Mouse (Mus musculus) forebrain, embryonic 15.5 days (tissue): Measurements from ENCODE around the gene Tbc1d8b. TPM values are rescaled to one million over a fixed set of nuclear protein-coding genes. Genes with fewer than 3 reads are reported as not detected.
"Not testable (repeated sequence)": the region's sequence is repeated elsewhere in the genome, so short reads cannot be mapped to it uniquely, and the experiment has no call there.

Experiments used
- ATAC-seq: fragments of 200-750 bp; cut with Nextera tagmentation; replicated peaks from 2 replicates; pipeline ENCODE4 v1.8.0; 2017; ENCODE audit warnings: mild to moderate bottlenecking, moderate TSS enrichment, moderate library complexity
- H3K27ac ChIP-seq: fragments of 300-500 bp; sonication (generic); replicated peaks from 2 replicates; pipeline ENCODE4 v1.5.1; 2015; ENCODE audit warnings: mild to moderate bottlenecking, inconsistent platforms
- H3K27me3 ChIP-seq: fragments of 300-500 bp; sonication (generic); 2 replicates; pipeline ENCODE4 v1.6.1; 2015; ENCODE audit warnings: inconsistent platforms
- H3K36me3 ChIP-seq: fragments of 300-500 bp; sonication (generic); 2 replicates; pipeline ENCODE4 v1.6.1; 2015; ENCODE audit warnings: mild to moderate bottlenecking, inconsistent platforms
- H3K4me1 ChIP-seq: fragments of 300-500 bp; sonication (generic); 2 replicates; pipeline ENCODE4 v1.6.1; 2015; ENCODE audit warnings: inconsistent platforms
- H3K4me2 ChIP-seq: fragments of 300-500 bp; sonication (generic); replicated peaks from 2 replicates; pipeline ENCODE4 v1.6.1; 2015; ENCODE audit warnings: mild to moderate bottlenecking, inconsistent platforms
- H3K4me3 ChIP-seq: fragments of 300-500 bp; sonication (generic); 2 replicates; pipeline ENCODE4 v1.5.1; 2015; ENCODE audit warnings: mild to moderate bottlenecking, inconsistent platforms
- H3K9ac ChIP-seq: fragments of 300-500 bp; sonication (generic); replicated peaks from 2 replicates; pipeline ENCODE4 v1.6.1; 2015; ENCODE audit warnings: mild to moderate bottlenecking, inconsistent platforms
- H3K9me3 ChIP-seq: fragments of 300-500 bp; sonication (generic); 2 replicates; pipeline ENCODE4 v1.6.1; 2016; ENCODE audit warnings: inconsistent platforms
- WGBS: fragments of 180-500 bp; shearing (Covaris S2); methylation state at CpG from one replicate; pipeline ENCODE4 v1.1.7; 2015; ENCODE audit warnings: mixed read lengths; 5-methylcytosine and 5-hydroxymethylcytosine counted together
- polyA plus RNA-seq: library from polyadenylated mRNA; unstranded; fragments of >200 nt; fragmentation: Nextera tagmentation; extraction: Ambion mirVana; gene quantifications from 2 replicates; pipeline ENCODE4 v1.2.1, GENCODE M21; 2015

Gene Tbc1d8b
- polyA plus RNA-seq, 1 experiment from 2014 or later = 1.0 TPM

- no peaks in the 10 kb centered on the region for H3K9me3 ChIP-seq
- ATAC-seq = no peak
- no peaks in the 10 kb centered on the region for H3K36me3 ChIP-seq
- WGBS = 90% methylated on average over 5 of the region's 5 CpGs
- no peak overlapping the region for H3K4me3 ChIP-seq
- no peak overlapping the region for H3K27ac ChIP-seq
- no peak overlapping the region for H3K4me2 ChIP-seq
- H3K9ac ChIP-seq = no peak overlapping the region
- H3K27me3 ChIP-seq = no peaks in the 10 kb centered on the region
- no peaks in the 10 kb centered on the region for H3K4me1 ChIP-seq
These were observed 52.3 kb downstream of the Tbc1d8b start for GRCm38 (mm10) chrX:139737066-139737465.

- no peaks in the 10 kb centered on the region for H3K4me1 ChIP-seq
- no peaks in the 10 kb centered on the region for H3K36me3 ChIP-seq
- H3K4me3 ChIP-seq = no peak overlapping the region
- no peaks in the 10 kb centered on the region for H3K27me3 ChIP-seq
- H3K9me3 ChIP-seq = no peaks in the 10 kb centered on the region
- ATAC-seq = no peak
- H3K27ac ChIP-seq = no peak overlapping the region
- WGBS = 0% methylated on average over 1 of the region's 1 CpGs
- no peak overlapping the region for H3K4me2 ChIP-seq
- no peak overlapping the region for H3K9ac ChIP-seq
These were observed 67.1 kb downstream of the Tbc1d8b start for GRCm38 (mm10) chrX:139751855-139752254.

GRCm38 (mm10) chrX:139758634-139759033, 73.8 kb downstream of the Tbc1d8b start:
- ATAC-seq, H3K27me3 ChIP-seq: not testable (repeated sequence)

GRCm38 (mm10) chrX:139762546-139762945, 77.8 kb downstream of the Tbc1d8b start:
- Histone ChIP-seq H3K9me3 (no peaks in the 10 kb centered on the region), H3K4me3 (no peak overlapping the region), H3K9ac (no peak overlapping the region), H3K27me3 (no peaks in the 10 kb centered on the region), H3K4me2 (no peak overlapping the region), H3K27ac (no peak overlapping the region), H3K36me3 (no peaks in the 10 kb centered on the region), H3K4me1 (no peaks in the 10 kb centered on the region)
- no peak for ATAC-seq
- 83% methylated on average over 2 of the region's 2 CpGs for WGBS

More at GRCm38 (mm10) chrX:139758634-139759033, 73.8 kb downstream of the Tbc1d8b start:
- H3K9ac ChIP-seq, H3K4me2 ChIP-seq, H3K9me3 ChIP-seq, H3K4me3 ChIP-seq, H3K36me3 ChIP-seq, H3K27ac ChIP-seq, H3K4me1 ChIP-seq: not testable (repeated sequence)
- 79% methylated on average over 3 of the region's 3 CpGs for WGBS

GRCm38 (mm10) chrX:139769975-139770637, 85.3 kb downstream of the Tbc1d8b start:
- H3K4me3 ChIP-seq = no peak overlapping the region
- ATAC-seq = no peak
- no peak overlapping the region for H3K27ac ChIP-seq
- 70% methylated on average over 13 of the region's 13 CpGs for WGBS
- H3K4me2 ChIP-seq = no peak overlapping the region
- H3K9me3 ChIP-seq = no peaks in the 10 kb centered on the region
- no peak overlapping the region for H3K9ac ChIP-seq
- no peaks in the 10 kb centered on the region for H3K27me3 ChIP-seq
- H3K36me3 ChIP-seq = no peaks in the 10 kb centered on the region
- H3K4me1 ChIP-seq = no peaks in the 10 kb centered on the region

- H3K9ac ChIP-seq = no peak overlapping the region
- H3K4me3 ChIP-seq = no peak overlapping the region
- H3K9me3 ChIP-seq = no peaks in the 10 kb centered on the region
- H3K27me3 ChIP-seq = no peaks in the 10 kb centered on the region
- H3K27ac ChIP-seq = no peak overlapping the region
- H3K36me3 ChIP-seq = no peaks in the 10 kb centered on the region
- 44% methylated on average over 18 of the region's 18 CpGs for WGBS
- no peak; the same call in 1 of the 2 replicates for ATAC-seq
- no peak overlapping the region for H3K4me2 ChIP-seq
- H3K4me1 ChIP-seq = no peaks in the 10 kb centered on the region
These were observed 89.7 kb downstream of the Tbc1d8b start for GRCm38 (mm10) chrX:139774309-139775083.

- Histone ChIP-seq H3K36me3 (no peaks in the 10 kb centered on the region), H3K27ac (no peak overlapping the region), H3K4me1 (no peaks in the 10 kb centered on the region), H3K9me3 (no peaks in the 10 kb centered on the region), H3K4me3 (no peak overlapping the region), H3K9ac (no peak overlapping the region), H3K27me3 (no peaks in the 10 kb centered on the region), H3K4me2 (no peak overlapping the region)
- no peak for ATAC-seq
- WGBS = 74% methylated on average over 7 of the region's 7 CpGs
These were observed 90.4 kb downstream of the Tbc1d8b start for GRCm38 (mm10) chrX:139775084-139775612.

GRCm38 (mm10) chrX:139777357-139777756, 92.6 kb downstream of the Tbc1d8b start:
- H3K4me3 ChIP-seq = no peak overlapping the region
- no peak for ATAC-seq
- H3K36me3 ChIP-seq = no peaks in the 10 kb centered on the region
- no peak overlapping the region for H3K9ac ChIP-seq
- H3K4me1 ChIP-seq = no peaks in the 10 kb centered on the region
- no peak overlapping the region for H3K27ac ChIP-seq
- WGBS = 45% methylated on average over 4 of the region's 4 CpGs
- no peak overlapping the region for H3K4me2 ChIP-seq
- H3K27me3 ChIP-seq = no peaks in the 10 kb centered on the region
- H3K9me3 ChIP-seq = no peaks in the 10 kb centered on the region

GRCm38 (mm10) chrX:139778886-139779285, 94.1 kb downstream of the Tbc1d8b start:
- Histone ChIP-seq H3K9me3 (no peaks in the 10 kb centered on the region), H3K4me1 (no peaks in the 10 kb centered on the region), H3K4me2 (no peak overlapping the region), H3K27ac (no peak overlapping the region), H3K9ac (no peak overlapping the region), H3K27me3 (no peaks in the 10 kb centered on the region), H3K36me3 (no peaks in the 10 kb centered on the region), H3K4me3 (no peak overlapping the region)
- no peak for ATAC-seq
- WGBS = 75% methylated on average over 1 of the region's 1 CpGs

- WGBS = 89% methylated on average over 5 of the region's 5 CpGs
These were observed 94.6 kb downstream of the Tbc1d8b start for GRCm38 (mm10) chrX:139779401-139779800.

GRCm38 (mm10) chrX:139780988-139781387, 96.2 kb downstream of the Tbc1d8b start:
- Histone ChIP-seq H3K9ac (no peak overlapping the region), H3K9me3 (no peaks in the 10 kb centered on the region), H3K36me3 (no peaks in the 10 kb centered on the region), H3K27me3 (no peaks in the 10 kb centered on the region), H3K4me1 (no peaks in the 10 kb centered on the region), H3K4me2 (no peak overlapping the region), H3K4me3 (no peak overlapping the region), H3K27ac (no peak overlapping the region)
- WGBS = 76% methylated on average over 3 of the region's 3 CpGs
- no peak for ATAC-seq

More at GRCm38 (mm10) chrX:139779401-139779800, 94.6 kb downstream of the Tbc1d8b start:
- Histone ChIP-seq H3K27ac (no peak overlapping the region), H3K4me3 (no peak overlapping the region), H3K9ac (no peak overlapping the region), H3K4me1 (no peaks in the 10 kb centered on the region), H3K4me2 (no peak overlapping the region), H3K27me3 (no peaks in the 10 kb centered on the region), H3K36me3 (no peaks in the 10 kb centered on the region), H3K9me3 (no peaks in the 10 kb centered on the region)
- ATAC-seq = no peak

GRCm38 (mm10) chrX:139781563-139781962, 96.8 kb downstream of the Tbc1d8b start:
- no peaks in the 10 kb centered on the region for H3K9me3 ChIP-seq
- no peak overlapping the region for H3K4me2 ChIP-seq
- no peak for ATAC-seq
- no peaks in the 10 kb centered on the region for H3K4me1 ChIP-seq
- H3K9ac ChIP-seq = no peak overlapping the region
- no peaks in the 10 kb centered on the region for H3K36me3 ChIP-seq
- no peaks in the 10 kb centered on the region for H3K27me3 ChIP-seq
- no peak overlapping the region for H3K4me3 ChIP-seq
- no peak overlapping the region for H3K27ac ChIP-seq
- WGBS = 84% methylated on average over 4 of the region's 4 CpGs
